Mouse (Mus musculus) intestine, embryonic 16.5 days (tissue): ENCODE measurements around the gene Muc5ac. TPM values are rescaled to one million over a fixed set of nuclear protein-coding genes. Genes with fewer than 3 reads are reported as not detected.
"Not testable (repeated sequence)": the region's sequence is repeated elsewhere in the genome, so short reads cannot be mapped to it uniquely, and the experiment has no call there.

Experiments
- ATAC-seq: fragments of 200-750 bp; cut with Nextera tagmentation; 2 replicates; pipeline ENCODE4 v1.8.0; 2017; ENCODE audit warnings: moderate TSS enrichment, moderate library complexity
- H3K27ac ChIP-seq: fragments of 300-500 bp; sonication (generic); 2 replicates; pipeline ENCODE4 v1.5.1; 2014; ENCODE audit warnings: mild to moderate bottlenecking, low read length
- H3K27me3 ChIP-seq: fragments of 300-500 bp; sonication (generic); replicated peaks from 2 replicates; pipeline ENCODE4 v1.6.1; 2014; ENCODE audit warnings: low read length, control low read depth, mixed read lengths; ENCODE audit not compliant: control insufficient read depth, insufficient read depth
- H3K36me3 ChIP-seq: fragments of 300-500 bp; sonication (generic); 2 replicates; pipeline ENCODE4 v1.6.1; 2014; ENCODE audit warnings: low read length, control low read depth; ENCODE audit not compliant: control insufficient read depth, insufficient read depth
- H3K4me1 ChIP-seq: fragments of 300-500 bp; sonication (generic); 2 replicates; pipeline ENCODE4 v1.6.1; 2014; ENCODE audit warnings: low read length, control low read depth, mixed read lengths; ENCODE audit not compliant: control insufficient read depth, insufficient read depth
- H3K4me2 ChIP-seq: fragments of 300-500 bp; sonication (generic); 2 replicates; pipeline ENCODE4 v1.6.1; 2014; ENCODE audit warnings: low read depth, low read length, control low read depth
- H3K4me3 ChIP-seq: fragments of 300-500 bp; sonication (generic); 2 replicates; pipeline ENCODE4 v1.5.1; 2014; ENCODE audit warnings: mild to moderate bottlenecking, low read length
- H3K9ac ChIP-seq: fragments of 300-500 bp; sonication (generic); 2 replicates; pipeline ENCODE4 v1.6.1; 2014; ENCODE audit warnings: low read depth, low read length
- H3K9me3 ChIP-seq: fragments of 300-500 bp; sonication (generic); 2 replicates; pipeline ENCODE4 v1.6.1; 2016; ENCODE audit warnings: low read length, control low read depth; ENCODE audit not compliant: control insufficient read depth
- WGBS: fragments of 180-500 bp; shearing (Covaris S2); extraction: QIAGEN DNeasy Blood & Tissue Kit; methylation state at CpG from one replicate; pipeline ENCODE4 v1.1.7; 2014; 5-methylcytosine and 5-hydroxymethylcytosine counted together
- polyA plus RNA-seq: library from polyadenylated mRNA; unstranded; fragments of >200 nt; fragmentation: Nextera tagmentation; extraction: Ambion mirVana; gene quantifications from 2 replicates; pipeline ENCODE4 v1.2.1, GENCODE M21; 2015

Muc5ac gene
- polyA plus RNA-seq, 1 experiment from 2014 or later, result not detected

GRCm38 (mm10) chr7:141776199-141776598 is 12.6 kb upstream of the Muc5ac start:
- H3K4me3 ChIP-seq, result no peak overlapping the region
- no peak overlapping the region for H3K9ac ChIP-seq
- H3K27ac ChIP-seq, result no peak overlapping the region
- no peak for ATAC-seq
- no peak overlapping the region for H3K4me2 ChIP-seq
- H3K27me3 ChIP-seq, result no peaks in the 10 kb centered on the region
- no peaks in the 10 kb centered on the region for H3K36me3 ChIP-seq
- H3K4me1 ChIP-seq, result peaks cover 4% of the 10 kb centered on the region; the same call in 1 of the 2 replicates
- H3K9me3 ChIP-seq, result no peaks in the 10 kb centered on the region
- 89% methylated on average over 5 of the region's 5 CpGs for WGBS

- Histone ChIP-seq H3K9me3 (peaks cover 10% of the 10 kb centered on the region; the same call in 1 of the 2 replicates), H3K4me1 (no peaks in the 10 kb centered on the region), H3K4me3 (no peak overlapping the region), H3K27me3 (no peaks in the 10 kb centered on the region), H3K36me3 (no peaks in the 10 kb centered on the region), H3K9ac (no peak overlapping the region), H3K27ac (no peak overlapping the region), H3K4me2 (no peak overlapping the region)
- WGBS, result 86% methylated on average over 1 of the region's 1 CpGs
- no peak for ATAC-seq
Observed at GRCm38 (mm10) chr7:141794251-141794650, 5.5 kb downstream of the Muc5ac start.

GRCm38 (mm10) chr7:141803206-141803605 is 14.4 kb downstream of the Muc5ac start:
- no peak for ATAC-seq
- H3K9me3 ChIP-seq, result no peaks in the 10 kb centered on the region; the same call in 1 of the 2 replicates
- H3K4me3 ChIP-seq, result no peak overlapping the region
- 90% methylated on average over 7 of the region's 7 CpGs for WGBS
- no peaks in the 10 kb centered on the region for H3K4me1 ChIP-seq
- no peak overlapping the region for H3K9ac ChIP-seq
- no peak overlapping the region for H3K27ac ChIP-seq
- H3K36me3 ChIP-seq, result no peaks in the 10 kb centered on the region
- no peak overlapping the region for H3K4me2 ChIP-seq
- no peaks in the 10 kb centered on the region for H3K27me3 ChIP-seq

- Histone ChIP-seq H3K4me2 (no peak overlapping the region), H3K27ac (no peak overlapping the region), H3K4me1 (no peaks in the 10 kb centered on the region), H3K27me3 (no peaks in the 10 kb centered on the region), H3K9ac (no peak overlapping the region), H3K36me3 (no peaks in the 10 kb centered on the region), H3K9me3 (no peaks in the 10 kb centered on the region), H3K4me3 (no peak overlapping the region)
- WGBS, result 85% methylated on average over 7 of the region's 7 CpGs
- ATAC-seq, result no peak
Observed at GRCm38 (mm10) chr7:141805384-141805783, 16.6 kb downstream of the Muc5ac start.

- not testable (repeated sequence) for H3K27ac ChIP-seq, H3K27me3 ChIP-seq, H3K4me1 ChIP-seq, H3K9ac ChIP-seq, H3K4me2 ChIP-seq, ATAC-seq, H3K9me3 ChIP-seq, H3K4me3 ChIP-seq, H3K36me3 ChIP-seq
- no CpG with 5 or more reads among the region's 4 CpGs for WGBS
Observed at GRCm38 (mm10) chr7:141807823-141808222, 19.1 kb downstream of the Muc5ac start.

- H3K27me3 ChIP-seq, H3K36me3 ChIP-seq, H3K4me1 ChIP-seq, H3K9me3 ChIP-seq, H3K4me3 ChIP-seq, H3K27ac ChIP-seq, H3K9ac ChIP-seq, H3K4me2 ChIP-seq, ATAC-seq: not testable (repeated sequence)
- no CpG with 5 or more reads among the region's 4 CpGs for WGBS
Observed at GRCm38 (mm10) chr7:141809933-141810332, 21.2 kb downstream of the Muc5ac start.

GRCm38 (mm10) chr7:141813321-141813720 is 24.5 kb downstream of the Muc5ac start:
- no peak overlapping the region for H3K27ac ChIP-seq
- H3K27me3 ChIP-seq, result no peaks in the 10 kb centered on the region
- no peak overlapping the region for H3K9ac ChIP-seq
- no peaks in the 10 kb centered on the region for H3K36me3 ChIP-seq
- H3K9me3 ChIP-seq, result no peaks in the 10 kb centered on the region
- ATAC-seq, result no peak
- WGBS, result 75% methylated on average over 4 of the region's 4 CpGs
- no peak overlapping the region for H3K4me2 ChIP-seq
- H3K4me3 ChIP-seq, result no peak overlapping the region
- H3K4me1 ChIP-seq, result no peaks in the 10 kb centered on the region

GRCm38 (mm10) chr7:141815361-141815760 is 26.6 kb downstream of the Muc5ac start:
- no peak overlapping the region for H3K4me3 ChIP-seq
- no peak overlapping the region for H3K4me2 ChIP-seq
- H3K9me3 ChIP-seq, result no peaks in the 10 kb centered on the region
- ATAC-seq, result no peak
- no peaks in the 10 kb centered on the region for H3K4me1 ChIP-seq
- no peak overlapping the region for H3K9ac ChIP-seq
- WGBS, result 75% methylated on average over 4 of the region's 4 CpGs
- H3K27ac ChIP-seq, result no peak overlapping the region
- H3K36me3 ChIP-seq, result no peaks in the 10 kb centered on the region
- H3K27me3 ChIP-seq, result no peaks in the 10 kb centered on the region

- no peaks in the 10 kb centered on the region for H3K4me1 ChIP-seq
- no peaks in the 10 kb centered on the region for H3K9me3 ChIP-seq
- 67% methylated on average over 11 of the region's 11 CpGs for WGBS
- no peak overlapping the region for H3K9ac ChIP-seq
- H3K4me2 ChIP-seq, result no peak overlapping the region
- no peak overlapping the region for H3K27ac ChIP-seq
- H3K36me3 ChIP-seq, result no peaks in the 10 kb centered on the region
- no peaks in the 10 kb centered on the region for H3K27me3 ChIP-seq
- H3K4me3 ChIP-seq, result no peak overlapping the region
- ATAC-seq, result no peak
Observed at GRCm38 (mm10) chr7:141817355-141818075, 28.7 kb downstream of the Muc5ac start.

GRCm38 (mm10) chr7:141818267-141818666 is 29.5 kb downstream of the Muc5ac start:
- WGBS, result 67% methylated on average over 3 of the region's 3 CpGs
- no peaks in the 10 kb centered on the region for H3K9me3 ChIP-seq
- no peaks in the 10 kb centered on the region for H3K36me3 ChIP-seq
- no peak overlapping the region for H3K4me3 ChIP-seq
- no peak for ATAC-seq
- no peak overlapping the region for H3K27ac ChIP-seq
- H3K4me2 ChIP-seq, result no peak overlapping the region
- no peaks in the 10 kb centered on the region; the same call in 1 of the 2 replicates for H3K4me1 ChIP-seq
- H3K9ac ChIP-seq, result no peak overlapping the region
- H3K27me3 ChIP-seq, result no peaks in the 10 kb centered on the region
